Mouse (Mus musculus) 3T3-L1 (cell line): ENCODE measurements around the gene Chchd4.
A peak's percentile ranks its signal among the peaks of the same experiment; 100 is the strongest.
"Not testable (repeated sequence)": the region's sequence is repeated elsewhere in the genome, so short reads cannot be mapped to it uniquely, and the experiment has no call there.

ENCODE experiments used
- DNase-seq: peaks from one replicate; pipeline ENCODE4 v3.0.0-alpha.2; 2015; ENCODE audit warnings: low read depth, low spot score

Chchd4 gene

GRCm38 (mm10) chr6:91474441-91475190 lies 1.3 kb upstream of the Chchd4 start:
- DNase-seq, result peak; percentile 90

GRCm38 (mm10) chr6:91473805-91474440 lies 577 bp upstream of the Chchd4 start:
- no peak for DNase-seq

GRCm38 (mm10) chr6:91472319-91472718 lies 1.0 kb downstream of the Chchd4 start:
- DNase-seq, result peak; percentile 49

GRCm38 (mm10) chr6:91471427-91471826 lies 1.9 kb downstream of the Chchd4 start:
- DNase-seq, result not testable (repeated sequence)

- DNase-seq, result no peak
These were observed 2.6 kb downstream of the Chchd4 start for GRCm38 (mm10) chr6:91470712-91471111.

- DNase-seq, result no peak
These were observed 6.2 kb downstream of the Chchd4 start for GRCm38 (mm10) chr6:91467106-91467505.

- no peak for DNase-seq
These were observed 7.6 kb downstream of the Chchd4 start for GRCm38 (mm10) chr6:91465756-91466155.

- no peak for DNase-seq
These were observed 13.9 kb downstream of the Chchd4 start for GRCm38 (mm10) chr6:91459471-91459870.

- peak; percentile 52 for DNase-seq
These were observed 18.8 kb downstream of the Chchd4 start for GRCm38 (mm10) chr6:91454546-91454945.

GRCm38 (mm10) chr6:91452056-91452455 lies 21.3 kb downstream of the Chchd4 start:
- DNase-seq, result peak; percentile 63

GRCm38 (mm10) chr6:91449472-91450225 lies 23.7 kb downstream of the Chchd4 start:
- no peak for DNase-seq

GRCm38 (mm10) chr6:91445316-91445715 lies 28.0 kb downstream of the Chchd4 start:
- DNase-seq, result no peak

GRCm38 (mm10) chr6:91441145-91441662 lies 32.1 kb downstream of the Chchd4 start:
- no peak for DNase-seq

GRCm38 (mm10) chr6:91440474-91441144 lies 32.7 kb downstream of the Chchd4 start:
- peak; percentile 98 for DNase-seq

GRCm38 (mm10) chr6:91424151-91424550 lies 49.2 kb downstream of the Chchd4 start:
- DNase-seq, result no peak

- no peak for DNase-seq
These were observed 51.7 kb downstream of the Chchd4 start for GRCm38 (mm10) chr6:91421629-91422028.

- DNase-seq, result no peak
These were observed 56.0 kb downstream of the Chchd4 start for GRCm38 (mm10) chr6:91417291-91417845.

- DNase-seq, result no peak
These were observed 57.2 kb downstream of the Chchd4 start for GRCm38 (mm10) chr6:91416146-91416545.

- DNase-seq, result peak; percentile 68
These were observed 58.5 kb downstream of the Chchd4 start for GRCm38 (mm10) chr6:91414890-91415289.
